Comparison of ENCODE assay signal across 9 mouse cellular contexts in the genomic region with DNA sequence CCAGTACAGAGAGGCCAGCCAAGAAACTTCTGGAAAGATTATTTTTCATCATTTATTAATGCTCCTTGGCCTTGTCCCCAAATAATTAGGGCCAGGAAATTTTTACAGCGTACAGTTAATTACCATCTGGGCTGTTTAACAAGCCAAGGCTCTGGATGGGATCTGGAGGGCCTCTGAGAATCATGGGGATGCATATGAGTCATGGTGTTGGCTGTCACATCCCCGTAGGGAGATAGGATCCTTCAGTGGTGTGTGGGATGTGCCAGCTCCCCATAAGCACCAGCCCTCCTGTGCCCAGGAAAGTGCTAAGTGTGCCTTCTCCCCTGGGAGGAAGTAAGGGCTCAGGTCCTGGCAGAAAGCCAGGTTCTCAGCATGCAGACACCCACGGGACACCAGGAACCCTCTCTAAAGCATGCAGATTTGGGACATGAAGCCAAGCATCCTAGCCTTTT.
DNase-seq lines count a peak whose midpoint lies in the region; ATAC-seq lines count a peak whose summit lies in the region.
"Had no signal": no experiment of that assay in that cellular context is flagged by ENCODE, and none has a peak within 500 bp of the region (broad histone marks: within the 10 kb centered on the region; RNA-seq: fewer than 3 reads in every experiment).

No protein-coding gene starts in this region.

- no peaks in the 10 kb centered on the region for H3K4me1 ChIP-seq in kidney, embryonic 14.5 days (ENCODE audit: control insufficient read depth, insufficient read depth, low read length)
- H3K4me1 ChIP-seq in midbrain, embryonic 15.5 days: no peaks in the 10 kb centered on the region

- H3K9ac ChIP-seq in kidney, embryonic 14.5 days (ENCODE audit: low read depth, low read length): no peak overlapping the region
- no peak overlapping the region for H3K9ac ChIP-seq in midbrain, embryonic 15.5 days

- WGBS in kidney, embryonic 14.5 days: 67% methylated on average over 3 of the region's 3 CpGs
- WGBS in midbrain, embryonic 15.5 days: 76% methylated on average over 3 of the region's 3 CpGs

- H3K27ac ChIP-seq in kidney, embryonic 14.5 days (ENCODE audit: low read depth, low read length): no peak overlapping the region
- H3K27ac ChIP-seq in midbrain, embryonic 15.5 days: no peak overlapping the region

- H3K4me2 ChIP-seq in kidney, embryonic 14.5 days (replicated peaks; ENCODE audit: low read depth, low read length): no peak overlapping the region
- no peak overlapping the region for H3K4me2 ChIP-seq in midbrain, embryonic 15.5 days

- H3K27me3 ChIP-seq in kidney, embryonic 14.5 days (ENCODE audit: control insufficient read depth, insufficient read depth, low read length): no peaks in the 10 kb centered on the region
- no peaks in the 10 kb centered on the region for H3K27me3 ChIP-seq in midbrain, embryonic 15.5 days (replicated peaks)

- no peaks in the 10 kb centered on the region for H3K9me3 ChIP-seq in kidney, embryonic 14.5 days (ENCODE audit: control insufficient read depth, low read length)
- H3K9me3 ChIP-seq in midbrain, embryonic 15.5 days: no peaks in the 10 kb centered on the region

- H3K36me3 ChIP-seq in kidney, embryonic 14.5 days (ENCODE audit: control insufficient read depth, insufficient read depth, low read length): no peaks in the 10 kb centered on the region
- H3K36me3 ChIP-seq in midbrain, embryonic 15.5 days (replicated peaks): no peaks in the 10 kb centered on the region
- H3K36me3 ChIP-seq: G1E had no signal

- no peak for ATAC-seq in kidney, embryonic 14.5 days (ENCODE audit: low FRiP score, low TSS enrichment)
- no peak for ATAC-seq in midbrain, embryonic 15.5 days (replicated peaks)
- ATAC-seq in megakaryocyte, adult 5-6 weeks (ENCODE audit: poor library complexity, severe bottlenecking): no peak

- intact Hi-C loops in heart, postnatal 36 days (cut with DNase I): no loop called here
- intact Hi-C loops in left cerebral cortex, postnatal 14 days (cut with DNase I): no loop called here

- peak; percentile 8 for DNase-seq in kidney, adult 11 months
- peak; percentile 33 for DNase-seq in cerebellum, adult 9-11 months
- DNase-seq in heart, postnatal 36 days: peak; percentile 13 to 39
- DNase-seq in left cerebral cortex, postnatal 14 days (ENCODE audit: low spot score in 2 of 2): peak; percentile 27 to 31
- no peak for DNase-seq in thymus, postnatal 25 days

- no peak overlapping the region for H3K4me3 ChIP-seq in kidney, embryonic 14.5 days (ENCODE audit: low read length)
- H3K4me3 ChIP-seq in midbrain, embryonic 15.5 days: no peak overlapping the region
